Mouse (Mus musculus): ENCODE measurements at regions not wholly inside any gene's neighbourhood (a gene's known extent, or its start where the extent isn't known, plus 50 kb on each side); places are given as distances from the start of the nearest gene placed in this dataset.
"Not testable (repeated sequence)": the region's sequence is repeated elsewhere in the genome, so short reads cannot be mapped to it uniquely, and the experiment has no call there.

DNA sequence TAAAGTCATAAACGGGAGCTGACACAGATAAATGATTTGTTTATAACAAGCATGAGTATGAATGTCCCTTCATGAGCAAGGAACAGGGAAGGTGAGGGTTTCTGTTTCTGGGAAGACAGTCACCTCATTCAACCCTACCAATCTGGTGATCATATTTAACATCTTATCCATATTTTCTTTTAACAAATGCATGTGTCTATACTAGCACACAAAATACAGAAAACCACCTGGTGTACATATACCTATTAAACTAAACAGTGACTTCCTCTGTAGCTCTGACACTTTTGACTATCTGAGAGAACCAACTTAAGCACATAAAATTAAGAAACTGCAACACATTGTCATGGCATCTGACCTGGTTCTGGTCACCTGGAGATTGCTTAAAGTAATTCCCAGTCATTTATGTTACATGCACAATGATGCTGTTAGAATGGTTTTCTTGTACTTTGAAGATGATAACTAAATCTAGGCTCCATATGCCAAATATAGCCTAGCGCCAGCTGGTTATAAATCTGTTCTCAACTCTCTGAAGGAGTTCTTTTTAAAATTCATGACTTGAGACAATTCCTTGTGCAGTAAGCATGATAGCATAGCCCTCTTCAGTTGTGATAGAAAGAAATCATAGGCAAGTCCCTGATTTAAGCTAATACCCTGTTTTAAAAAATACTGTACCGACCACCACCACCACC, 1163.6 kb upstream of the Tyrp1 start:
- H3K4me3 ChIP-seq (ENCODE audit: low read depth, low read length), result no peak overlapping the region
- no peaks in the 10 kb centered on the region for H3K27me3 ChIP-seq (ENCODE audit: control insufficient read depth, insufficient read depth, low read length)
- H3K4me1 ChIP-seq (ENCODE audit: control insufficient read depth, insufficient read depth, low read length), result no peaks in the 10 kb centered on the region
- 85% methylated on average over 3 of the region's 3 CpGs for WGBS
- no peak overlapping the region for H3K27ac ChIP-seq (replicated peaks; ENCODE audit: low read depth, low read length)
- H3K9ac ChIP-seq (replicated peaks; ENCODE audit: low read length), result no peak overlapping the region
- H3K4me2 ChIP-seq (ENCODE audit: low read depth, low read length), result no peak overlapping the region
- no peaks in the 10 kb centered on the region for H3K9me3 ChIP-seq (replicated peaks; ENCODE audit: control insufficient read depth, low read length)
- no peak for ATAC-seq (replicated peaks; ENCODE audit: insufficient number of reproducible peaks, low FRiP score, low TSS enrichment, low read depth)
- no peaks in the 10 kb centered on the region for H3K36me3 ChIP-seq (replicated peaks; ENCODE audit: control insufficient read depth, insufficient read depth, low read depth, low read length)
- no peak for DNase-seq (ENCODE audit: low spot score)

- Histone ChIP-seq H3K9ac (replicated peaks; ENCODE audit: low read length) (no peak overlapping the region), H3K27ac (replicated peaks; ENCODE audit: low read depth, low read length) (no peak overlapping the region), H3K27me3 (ENCODE audit: control insufficient read depth, insufficient read depth, low read length) (no peaks in the 10 kb centered on the region), H3K4me1 (ENCODE audit: control insufficient read depth, insufficient read depth, low read length) (no peaks in the 10 kb centered on the region), H3K36me3 (replicated peaks; ENCODE audit: control insufficient read depth, insufficient read depth, low read depth, low read length) (no peaks in the 10 kb centered on the region), H3K4me3 (ENCODE audit: low read depth, low read length) (no peak overlapping the region), H3K9me3 (replicated peaks; ENCODE audit: control insufficient read depth, low read length) (no peaks in the 10 kb centered on the region), H3K4me2 (ENCODE audit: low read depth, low read length) (no peak overlapping the region)
- ATAC-seq (replicated peaks; ENCODE audit: insufficient number of reproducible peaks, low FRiP score, low TSS enrichment, low read depth), result no peak
- 77% methylated on average over 11 of the region's 11 CpGs for WGBS
- peak; percentile 2 for DNase-seq (ENCODE audit: low spot score)
Measured at GRCm38 (mm10) chr4:79694787-79695763, 1138.8 kb upstream of the Tyrp1 start.

DNA sequence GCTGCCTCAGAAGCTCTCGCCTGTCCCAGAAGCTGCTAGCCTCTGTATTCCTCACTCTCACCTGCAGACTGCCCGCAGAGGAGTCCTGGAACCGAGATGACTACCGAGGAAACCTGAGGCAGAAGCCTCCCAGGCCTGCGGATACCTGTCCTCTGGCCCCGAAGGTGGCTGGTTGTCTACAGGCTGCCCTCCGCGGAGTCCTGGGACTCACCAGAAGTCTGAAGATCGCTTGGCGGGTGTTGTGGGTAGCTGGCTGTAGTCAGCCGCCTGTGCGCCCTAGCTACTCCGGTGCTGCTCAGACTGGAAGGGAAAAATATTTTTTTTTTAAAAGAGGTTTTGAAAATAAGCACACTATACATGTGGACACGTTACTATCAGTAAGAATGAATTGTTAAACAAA, 1113.0 kb upstream of the Tyrp1 start:
- H3K4me1 ChIP-seq (ENCODE audit: control insufficient read depth, insufficient read depth, low read length); H3K27me3 ChIP-seq (ENCODE audit: control insufficient read depth, insufficient read depth, low read length); H3K9me3 ChIP-seq (replicated peaks; ENCODE audit: control insufficient read depth, low read length); H3K4me2 ChIP-seq (ENCODE audit: low read depth, low read length); DNase-seq (ENCODE audit: low spot score); ATAC-seq (replicated peaks; ENCODE audit: insufficient number of reproducible peaks, low FRiP score, low TSS enrichment, low read depth); H3K4me3 ChIP-seq (ENCODE audit: low read depth, low read length); H3K36me3 ChIP-seq (replicated peaks; ENCODE audit: control insufficient read depth, insufficient read depth, low read depth, low read length); H3K27ac ChIP-seq (replicated peaks; ENCODE audit: low read depth, low read length); H3K9ac ChIP-seq (replicated peaks; ENCODE audit: low read length): not testable (repeated sequence)
- WGBS, result 85% methylated on average over 14 of the region's 14 CpGs

GRCm38 (mm10) chr4:79724103-79724502, 1109.8 kb upstream of the Tyrp1 start:
- Histone ChIP-seq H3K9ac (replicated peaks; ENCODE audit: low read length) (no peak overlapping the region), H3K36me3 (replicated peaks; ENCODE audit: control insufficient read depth, insufficient read depth, low read depth, low read length) (no peaks in the 10 kb centered on the region), H3K27ac (replicated peaks; ENCODE audit: low read depth, low read length) (no peak overlapping the region), H3K4me2 (ENCODE audit: low read depth, low read length) (no peak overlapping the region), H3K9me3 (replicated peaks; ENCODE audit: control insufficient read depth, low read length) (no peaks in the 10 kb centered on the region), H3K4me3 (ENCODE audit: low read depth, low read length) (no peak overlapping the region), H3K27me3 (ENCODE audit: control insufficient read depth, insufficient read depth, low read length) (no peaks in the 10 kb centered on the region), H3K4me1 (ENCODE audit: control insufficient read depth, insufficient read depth, low read length) (no peaks in the 10 kb centered on the region)
- ATAC-seq (replicated peaks; ENCODE audit: insufficient number of reproducible peaks, low FRiP score, low TSS enrichment, low read depth) (no peak), DNase-seq (ENCODE audit: low spot score) (no peak)
- WGBS, result 79% methylated on average over 1 of the region's 1 CpGs

DNA sequence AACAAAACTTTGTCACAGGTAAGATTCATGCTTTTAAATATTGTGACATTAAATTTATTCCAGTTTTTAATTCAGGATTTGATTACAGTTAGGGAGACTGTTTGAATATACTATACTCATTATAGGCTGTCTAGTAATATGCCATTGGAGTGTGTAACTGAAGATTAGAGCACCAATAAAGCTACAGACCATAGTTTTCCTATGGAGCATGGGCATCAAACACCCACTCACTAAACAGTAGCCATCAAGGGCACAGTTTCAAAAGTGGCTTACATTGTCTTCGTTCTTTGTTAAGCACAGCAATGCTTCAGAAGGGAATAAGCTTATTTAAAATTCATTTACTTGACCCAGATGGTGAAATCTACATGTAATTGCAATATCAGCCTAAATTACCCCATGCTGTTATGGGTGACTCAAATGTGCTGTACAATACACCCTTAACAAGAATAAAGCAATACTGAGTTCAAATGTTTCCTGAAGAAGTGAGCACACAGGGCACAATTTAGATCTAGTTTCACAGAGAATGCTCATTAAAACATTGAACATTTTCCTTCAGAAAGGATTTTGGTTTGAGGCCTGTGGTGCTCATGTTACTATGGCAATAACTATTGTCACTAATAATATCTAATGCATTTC, 1092.9 kb upstream of the Tyrp1 start:
- Histone ChIP-seq H3K27ac (replicated peaks; ENCODE audit: low read depth, low read length) (no peak overlapping the region), H3K9ac (replicated peaks; ENCODE audit: low read length) (no peak overlapping the region), H3K36me3 (replicated peaks; ENCODE audit: control insufficient read depth, insufficient read depth, low read depth, low read length) (no peaks in the 10 kb centered on the region), H3K27me3 (ENCODE audit: control insufficient read depth, insufficient read depth, low read length) (no peaks in the 10 kb centered on the region), H3K4me3 (ENCODE audit: low read depth, low read length) (no peak overlapping the region), H3K4me1 (ENCODE audit: control insufficient read depth, insufficient read depth, low read length) (no peaks in the 10 kb centered on the region), H3K4me2 (ENCODE audit: low read depth, low read length) (no peak overlapping the region), H3K9me3 (replicated peaks; ENCODE audit: control insufficient read depth, low read length) (no peaks in the 10 kb centered on the region)
- ATAC-seq (replicated peaks; ENCODE audit: insufficient number of reproducible peaks, low FRiP score, low TSS enrichment, low read depth) (no peak), DNase-seq (ENCODE audit: low spot score) (no peak)
- WGBS, result 85% methylated on average over 1 of the region's 1 CpGs

Measured in embryonic facial prominence, embryonic 11.5 days (tissue).